Mouse (Mus musculus) MEL (cell line): ENCODE measurements around the gene Med16. TPM values are rescaled to one million over a fixed set of nuclear protein-coding genes. Genes with fewer than 3 reads are reported as not detected.
A peak's percentile ranks its signal among the peaks of the same experiment; 100 is the strongest.

Experiments
- DNase-seq: peaks from one replicate; pipeline ENCODE4 v3.0.0; 2011; ENCODE audit warnings: low read depth, low spot score
- H3K27ac ChIP-seq: 2 replicates; pipeline ENCODE4 v1.5.1; 2012; ENCODE audit warnings: low read depth, mild to moderate bottlenecking, control low read depth, low read length, moderate library complexity; ENCODE audit not compliant: control insufficient read depth
- H3K27me3 ChIP-seq, 2 experiments: fragments of 150-350 bp in 1 of 2; sonication (generic) in 1 of 2; 2 replicates each; pipeline ENCODE4 v1.6.1; 2012; ENCODE audit warnings: low read length in 2 of 2, mild to moderate bottlenecking in 2 of 2, improper control_type of control experiment in 1 of 2, moderate library complexity in 1 of 2; ENCODE audit not compliant: insufficient read depth in 2 of 2, control insufficient read depth in 1 of 2
- H3K36me3 ChIP-seq, 2 experiments: 2 replicates each; pipeline ENCODE4 v1.6.1; 2012 to 2014; ENCODE audit warnings: low read length in 2 of 2, improper control_type of control experiment in 1 of 2, inconsistent platforms in 1 of 2, mild to moderate bottlenecking in 1 of 2; ENCODE audit not compliant: insufficient read depth in 2 of 2, control insufficient read depth in 1 of 2
- H3K4me1 ChIP-seq, 2 experiments: fragments of 150-350 bp in 1 of 2; sonication (generic) in 1 of 2; 2 replicates each; pipeline ENCODE4 v1.6.1; 2012; ENCODE audit warnings: low read length in 2 of 2, improper control_type of control experiment in 1 of 2, mild to moderate bottlenecking in 1 of 2; ENCODE audit not compliant: insufficient read depth in 2 of 2, control insufficient read depth in 1 of 2
- H3K4me3 ChIP-seq, 2 experiments: fragments of 150-350 bp in 1 of 2; sonication (generic) in 1 of 2; 2 replicates each; pipeline ENCODE4 v1.5.1; 2012; ENCODE audit warnings: low read depth in 2 of 2, low read length in 2 of 2, mild to moderate bottlenecking in 2 of 2, moderate library complexity in 2 of 2, control low read depth in 1 of 2, improper control_type of control experiment in 1 of 2; ENCODE audit not compliant: control insufficient read depth in 1 of 2, insufficient read depth in 1 of 2
- H3K79me2 ChIP-seq: 2 replicates; pipeline ENCODE4 v1.6.1; 2012; ENCODE audit warnings: mild to moderate bottlenecking, low read length, moderate library complexity; ENCODE audit not compliant: control insufficient read depth, poor library complexity, insufficient read depth
- H3K9ac ChIP-seq: 2 replicates; pipeline ENCODE4 v1.6.1; 2012; ENCODE audit warnings: low read depth, mild to moderate bottlenecking, control low read depth, low read length, moderate library complexity; ENCODE audit not compliant: control insufficient read depth, poor library complexity, severe bottlenecking
- H3K9me3 ChIP-seq: fragments of 150-350 bp; sonication (generic); replicated peaks from 2 replicates; pipeline ENCODE4 v1.6.1; 2012; ENCODE audit warnings: mild to moderate bottlenecking, low read length, improper control_type of control experiment, moderate library complexity; ENCODE audit not compliant: insufficient read depth
- CHD1 ChIP-seq: IDR thresholded peaks from 2 replicates; pipeline ENCODE4 v1.6.1; 2012; ENCODE audit warnings: low read depth, mild to moderate bottlenecking, inconsistent platforms, low read length, improper control_type of control experiment
- CHD2 ChIP-seq: IDR thresholded peaks from 2 replicates; pipeline ENCODE4 v1.6.1; 2011; ENCODE audit warnings: low read length, improper control_type of control experiment
- CTCF ChIP-seq, 3 experiments: IDR thresholded peaks in 2 of 3; conservative IDR thresholded peaks in 1 of 3; 2 replicates each; pipeline ENCODE4 v1.5.1; 2011 to 2012; ENCODE audit warnings: low read length in 3 of 3, low read depth in 2 of 3, mild to moderate bottlenecking in 2 of 3, improper control_type of control experiment in 1 of 3, inconsistent platforms in 1 of 3, mixed read lengths in 1 of 3, moderate library complexity in 1 of 3; ENCODE audit not compliant: control insufficient read depth in 1 of 3, insufficient read depth in 1 of 3, poor library complexity in 1 of 3, severe bottlenecking in 1 of 3
- E2F4 ChIP-seq: IDR thresholded peaks from 2 replicates; pipeline ENCODE4 v1.6.1; 2011; ENCODE audit warnings: low read depth, low read length, improper control_type of control experiment, borderline replicate concordance
- ELF1 ChIP-seq: IDR thresholded peaks from 2 replicates; pipeline ENCODE4 v1.6.1; 2014; ENCODE audit warnings: low read depth, mild to moderate bottlenecking, inconsistent platforms, low read length, improper control_type of control experiment, moderate library complexity
- ETS1 ChIP-seq: IDR thresholded peaks from 2 replicates; pipeline ENCODE4 v1.6.1; 2012; ENCODE audit warnings: low read depth, mild to moderate bottlenecking, inconsistent platforms, low read length, improper control_type of control experiment, moderate library complexity
- GABPA ChIP-seq: IDR thresholded peaks from 2 replicates; pipeline ENCODE4 v1.6.1; 2012; ENCODE audit warnings: low read depth, mild to moderate bottlenecking, inconsistent platforms, low read length, improper control_type of control experiment, moderate library complexity
- GATA1 ChIP-seq: IDR thresholded peaks from 2 replicates; pipeline ENCODE4 v1.6.1; 2011; ENCODE audit warnings: low read depth, low read length, improper control_type of control experiment
- JUND ChIP-seq: IDR thresholded peaks from 2 replicates; pipeline ENCODE4 v1.6.1; 2011; ENCODE audit warnings: low read depth, mild to moderate bottlenecking, improper control_type of control experiment, low read length
- MAFK ChIP-seq: IDR thresholded peaks from 2 replicates; pipeline ENCODE4 v1.6.1; 2011; ENCODE audit warnings: low read depth, mild to moderate bottlenecking, low read length, improper control_type of control experiment, borderline replicate concordance
- MAX ChIP-seq: IDR thresholded peaks from 2 replicates; pipeline ENCODE4 v1.6.1; 2011; ENCODE audit warnings: low read length, improper control_type of control experiment
- MAZ ChIP-seq: IDR thresholded peaks from 2 replicates; pipeline ENCODE4 v1.6.1; 2012; ENCODE audit warnings: low read depth, mild to moderate bottlenecking, inconsistent platforms, low read length, improper control_type of control experiment
- MEF2A ChIP-seq: IDR thresholded peaks from 2 replicates; pipeline ENCODE4 v1.6.1; 2014; ENCODE audit warnings: low read depth, mild to moderate bottlenecking, inconsistent platforms, low read length, improper control_type of control experiment; ENCODE audit not compliant: poor library complexity, insufficient replicate concordance, severe bottlenecking; ENCODE audit errors: extremely low read depth
- MXI1 ChIP-seq: IDR thresholded peaks from 2 replicates; pipeline ENCODE4 v1.6.1; 2011; ENCODE audit warnings: mild to moderate bottlenecking, low read depth, low read length, improper control_type of control experiment
- MYB ChIP-seq: IDR thresholded peaks from 2 replicates; pipeline ENCODE4 v1.6.1; 2011; ENCODE audit warnings: mild to moderate bottlenecking, low read depth, low read length, improper control_type of control experiment
- MYC ChIP-seq: IDR thresholded peaks from 2 replicates; pipeline ENCODE4 v1.6.1; 2011; ENCODE audit warnings: low read depth, mild to moderate bottlenecking, low read length, improper control_type of control experiment, moderate library complexity
- NRF1 ChIP-seq: IDR thresholded peaks from 2 replicates; pipeline ENCODE4 v1.6.1; 2014; ENCODE audit warnings: low read depth, mild to moderate bottlenecking, inconsistent platforms, low read length, improper control_type of control experiment, moderate library complexity; ENCODE audit not compliant: poor library complexity, insufficient read depth, severe bottlenecking
- POLR2A ChIP-seq, 2 experiments: IDR thresholded peaks; 2 replicates each; pipeline ENCODE4 v1.6.1; 2011 to 2012; ENCODE audit warnings: low read length in 2 of 2, mild to moderate bottlenecking in 2 of 2, control low read depth in 1 of 2, improper control_type of control experiment in 1 of 2, low read depth in 1 of 2, moderate library complexity in 1 of 2; ENCODE audit not compliant: control insufficient read depth in 1 of 2, insufficient read depth in 1 of 2, poor library complexity in 1 of 2
- POLR2AphosphoS2 ChIP-seq: IDR thresholded peaks from 2 replicates; pipeline ENCODE4 v1.6.1; 2011; ENCODE audit warnings: low read length, improper control_type of control experiment
- POLR2AphosphoS5 ChIP-seq: IDR thresholded peaks from 2 replicates; pipeline ENCODE4 v1.6.1; 2012; ENCODE audit warnings: low read depth, borderline replicate concordance, mild to moderate bottlenecking, inconsistent platforms, low read length, moderate library complexity, mixed read lengths
- RAD21 ChIP-seq: IDR thresholded peaks from 2 replicates; pipeline ENCODE4 v1.6.1; 2011; ENCODE audit warnings: mild to moderate bottlenecking, low read depth, low read length, improper control_type of control experiment
- SIN3A ChIP-seq: IDR thresholded peaks from 2 replicates; pipeline ENCODE4 v1.6.1; 2012; ENCODE audit warnings: low read length, improper control_type of control experiment, inconsistent platforms
- SMC3 ChIP-seq: IDR thresholded peaks from 2 replicates; pipeline ENCODE4 v1.6.1; 2011; ENCODE audit warnings: low read depth, low read length, improper control_type of control experiment
- TAL1 ChIP-seq: IDR thresholded peaks from 2 replicates; pipeline ENCODE4 v1.6.1; 2012; ENCODE audit warnings: mild to moderate bottlenecking, inconsistent platforms, low read length, moderate library complexity, mixed read lengths
- TBP ChIP-seq: IDR thresholded peaks from 2 replicates; pipeline ENCODE4 v1.8.0; 2011; ENCODE audit warnings: low read depth, low read length, improper control_type of control experiment
- TCF12 ChIP-seq: IDR thresholded peaks from 2 replicates; pipeline ENCODE4 v1.6.1; 2014; ENCODE audit warnings: low read depth, mild to moderate bottlenecking, inconsistent platforms, low read length, improper control_type of control experiment, moderate library complexity
- USF1 ChIP-seq: IDR thresholded peaks from 2 replicates; pipeline ENCODE4 v1.6.1; 2014; ENCODE audit warnings: low read depth, mild to moderate bottlenecking, inconsistent platforms, low read length, improper control_type of control experiment, moderate library complexity
- ZKSCAN1 ChIP-seq: IDR thresholded peaks from 2 replicates; pipeline ENCODE4 v1.6.1; 2012; ENCODE audit warnings: low read depth, mild to moderate bottlenecking, inconsistent platforms, low read length, improper control_type of control experiment, moderate library complexity
- ZMIZ1 ChIP-seq: IDR thresholded peaks from 2 replicates; pipeline ENCODE4 v1.6.1; 2012; ENCODE audit warnings: low read depth, mild to moderate bottlenecking, inconsistent platforms, low read length, improper control_type of control experiment, moderate library complexity
- ZNF384 ChIP-seq: IDR thresholded peaks from 2 replicates; pipeline ENCODE4 v1.6.1; 2012; ENCODE audit warnings: low read depth, mild to moderate bottlenecking, inconsistent platforms, low read length, improper control_type of control experiment
- polyA plus RNA-seq, 2 experiments: library from polyadenylated mRNA; stranded (reverse) in 1 of 2; unstranded in 1 of 2; fragments of >175 nt in 1 of 2; fragments of >200 nt in 1 of 2; gene quantifications; 2 replicates each; pipeline versions ENCODE4 v1.2.1 to v1.2.4; 2012; ENCODE audit warnings: low replicate concordance in 2 of 2, low read depth in 1 of 2; ENCODE audit not compliant: insufficient read length in 2 of 2, insufficient read depth in 1 of 2, missing spikeins in 1 of 2
- total RNA-seq: library from RNA; depleted of rRNA; stranded (reverse); fragments of 300-350 nt; gene quantifications from 2 replicates; pipeline ENCODE4 v1.2.3, GENCODE M21; 2012

The Med16 gene
- total and polyA plus RNA-seq, 3 experiments, result 17.3 to 41.2 TPM; not detected in 1

DNA sequence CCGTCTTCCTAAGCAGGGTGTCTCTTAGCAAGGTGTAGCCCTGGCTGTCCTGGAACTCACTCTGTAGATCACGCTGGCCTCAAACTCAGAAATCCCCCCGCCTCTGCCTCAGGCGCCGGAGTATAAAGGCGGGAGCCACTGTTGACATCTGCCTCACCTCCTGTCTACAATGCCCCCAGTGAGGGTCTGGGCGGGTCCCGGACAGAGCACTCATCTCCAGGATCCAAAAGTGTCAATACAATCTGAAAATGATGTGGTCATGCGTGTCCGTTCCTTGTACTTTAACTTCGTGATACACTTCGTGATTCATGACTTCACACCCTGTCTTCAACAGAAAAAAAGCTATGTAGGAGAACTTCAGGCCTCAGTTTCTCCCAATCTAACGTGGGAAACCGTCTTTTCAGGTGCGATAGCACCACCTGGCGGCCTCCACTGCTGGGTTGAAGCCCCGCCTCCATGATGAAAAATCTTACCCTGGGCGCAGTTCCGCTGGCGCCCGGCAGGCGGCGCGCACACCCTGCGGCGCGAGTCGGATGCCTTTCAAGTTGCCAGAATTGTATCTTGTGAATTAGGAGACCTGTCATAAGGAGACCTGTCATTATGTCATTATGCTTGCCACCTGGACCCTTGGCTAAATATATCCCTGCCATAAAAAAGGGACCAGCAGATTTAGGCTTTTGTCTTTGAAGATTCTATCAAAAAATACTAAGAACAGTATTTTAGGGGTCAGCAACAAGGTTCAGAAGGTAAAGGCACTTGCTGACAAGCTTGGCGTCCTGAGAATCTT lies 16.5 kb upstream of the Med16 start (continued):
- TF ChIP-seq MXI1 (peak; percentile 88), ETS1 (peak; percentile 37; the same call in 1 of the 2 replicates), ZKSCAN1 (no peak), MAFK (no peak), MEF2A (no peak), JUND (no peak), ELF1 (peak; percentile 51; the same call in 1 of the 2 replicates), MYB (no peak), CTCF (IDR thresholded peaks at IDR 0.05 in 2 of 3, conservative IDR thresholded peaks at IDR 0.05 in 1 of 3; ENCODE audit: control insufficient read depth in 1 of 3, insufficient read depth in 1 of 3, low read depth in 2 of 3, low read length in 3 of 3, poor library complexity in 1 of 3, severe bottlenecking in 1 of 3) (peak in 2 of 3 experiments; percentile 99; a peak in 5 of 6 replicates), MAZ (0 out of 2 replicates have a peak, but pooled peaks have one; percentile 10), GATA1 (no peak), POLR2AphosphoS2 (no peak), NRF1 (peak; percentile 28; the same call in 1 of the 2 replicates), POLR2A (IDR thresholded peaks at IDR 0.05; ENCODE audit: control insufficient read depth in 1 of 2, insufficient read depth in 1 of 2, low read depth in 1 of 2, low read length in 2 of 2, poor library complexity in 1 of 2) (peak in 1 of 2 experiments; percentile 40; a peak in 1 of 4 replicates), ZNF384 (peak; percentile 66), E2F4 (no peak), POLR2AphosphoS5 (no peak), SMC3 (peak; percentile 100), CHD1 (no peak), TBP (peak; percentile 48; the same call in 1 of the 2 replicates), TAL1 (no peak), RAD21 (peak; percentile 98), CHD2 (no peak), ZMIZ1 (no peak)

GRCm38 (mm10) chr10:79921572-79921971 lies 12.8 kb upstream of the Med16 start:
- TF ChIP-seq MYB (no peak), GABPA (no peak), MAX (no peak), RAD21 (no peak), SIN3A (no peak), MAFK (no peak), USF1 (no peak), ZMIZ1 (no peak), MAZ (no peak), CHD2 (no peak), ELF1 (no peak), JUND (no peak), SMC3 (no peak), TCF12 (no peak), MYC (no peak)
- DNase-seq, result no peak
- H3K27ac ChIP-seq, result no peak overlapping the region
- H3K4me1 ChIP-seq, result peaks cover 5 to 6% of the 10 kb centered on the region in 2 experiments; a peak in 3 of 4 replicates
- H3K9me3 ChIP-seq, result no peaks in the 10 kb centered on the region
- no peaks in the 10 kb centered on the region for H3K27me3 ChIP-seq
- H3K36me3 ChIP-seq, result no peaks in the 10 kb centered on the region; a peak in 2 of 4 replicates
- no peak overlapping the region for H3K9ac ChIP-seq
- peaks cover 9% of the 10 kb centered on the region for H3K79me2 ChIP-seq
- H3K4me3 ChIP-seq, result no peak overlapping the region
